Mouse (Mus musculus) hematopoietic multipotent progenitor cell, adult 10-12 weeks (in vitro differentiated cells): ENCODE data around the gene Ntng1. TPM values are rescaled to one million over a fixed set of nuclear protein-coding genes. Genes with fewer than 3 reads are reported as not detected.

Source experiments
- polyA plus RNA-seq: library from polyadenylated mRNA; stranded (reverse); fragments of >175 nt; gene quantifications from 2 replicates; pipeline ENCODE4 v1.2.3, GENCODE M21; 2012; ENCODE audit warnings: low replicate concordance

Ntng1 gene
- not detected in 2 replicates for polyA plus RNA-seq

DNA sequence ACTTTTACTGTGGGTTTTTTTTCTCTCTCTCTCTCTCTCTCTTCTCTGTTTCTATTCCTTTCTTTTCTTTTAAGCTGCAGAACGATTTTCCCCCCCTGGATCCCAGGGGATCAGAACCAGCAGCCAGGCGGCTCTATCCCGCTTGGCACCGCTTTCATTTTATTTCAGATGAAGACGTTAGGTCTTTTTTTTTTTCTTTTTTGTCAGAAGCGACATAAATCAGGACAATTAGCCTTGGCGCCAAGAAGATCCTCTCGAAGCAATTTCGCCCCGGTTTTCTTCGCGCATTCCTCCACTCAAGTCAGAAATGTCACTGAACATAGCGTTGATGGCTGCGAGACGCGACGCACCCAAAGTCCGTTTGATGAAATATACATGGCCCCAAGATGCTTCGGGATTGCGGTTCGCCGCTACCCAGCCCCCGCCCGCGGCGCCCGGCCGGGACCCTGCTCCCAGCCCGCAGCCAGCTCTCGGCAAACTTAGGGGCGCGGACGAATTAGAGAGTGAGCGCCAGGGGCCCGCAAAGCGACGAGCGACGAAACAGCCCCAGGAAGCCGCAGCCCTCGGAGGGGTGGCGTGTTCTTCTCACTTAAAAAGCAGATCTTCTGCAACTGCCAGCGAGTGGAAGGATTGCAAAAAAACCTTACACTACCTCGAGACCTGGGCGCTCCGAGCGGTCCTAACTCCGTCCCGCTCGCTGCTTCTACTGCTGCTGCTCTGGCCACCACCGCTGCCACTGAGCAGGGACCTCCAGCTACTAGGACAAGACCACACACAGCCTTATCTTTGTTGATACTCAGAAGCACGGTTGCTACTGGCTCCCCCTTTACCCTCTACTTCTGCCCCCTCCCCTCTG is at the start of gene Ntng1:
Gene Ntng1 (minus strand): TSS at position 806 of the 856 bp plus-strand sequence.

Other genes starting within 250 kb of the Ntng1 start
- gene Prmt6, start 107.0 kb upstream of the Ntng1 start, polyA plus RNA-seq: 10.5 and 17.8 TPM in 2 replicates